Mouse (Mus musculus): ENCODE measurements around the gene Slc4a3. TPM values are rescaled to one million over a fixed set of nuclear protein-coding genes. Genes with fewer than 3 reads are reported as not detected.

Gene Slc4a3
- total and polyA plus RNA-seq, 3 experiments, result 90.4 to 381 (median 111) TPM

- peak; percentile 94 for DNase-seq
These were observed 24.6 kb upstream of the Slc4a3 start, which contains the start of gene Stk11ip for GRCm38 (mm10) chr1:75521321-75522031. Gene Stk11ip, plus strand, starts transcription at chr1:75521529.

GRCm38 (mm10) chr1:75524679-75525078, 21.4 kb upstream of the Slc4a3 start:
- DNase-seq, result no peak

DNA sequence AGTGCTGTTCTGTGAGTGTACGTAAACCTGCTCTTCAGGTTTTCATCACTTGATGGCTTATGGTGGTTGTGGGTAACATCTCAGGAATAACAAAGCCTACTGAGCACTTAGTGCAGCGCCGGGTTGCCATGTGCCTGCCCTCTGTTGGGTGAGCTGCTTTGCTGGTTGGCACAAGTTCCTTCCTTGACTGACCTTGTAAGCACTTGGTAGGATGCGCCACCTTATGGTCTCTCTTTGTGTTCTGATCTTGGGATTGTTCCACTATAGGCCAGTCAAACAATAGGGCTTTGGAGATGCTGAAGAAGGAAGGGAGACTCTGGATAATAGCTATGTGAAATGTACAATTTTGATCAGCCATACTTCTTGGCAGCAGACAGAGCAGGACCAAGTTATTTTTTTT, 15.5 kb upstream of the Slc4a3 start:
- DNase-seq, result no peak

DNA sequence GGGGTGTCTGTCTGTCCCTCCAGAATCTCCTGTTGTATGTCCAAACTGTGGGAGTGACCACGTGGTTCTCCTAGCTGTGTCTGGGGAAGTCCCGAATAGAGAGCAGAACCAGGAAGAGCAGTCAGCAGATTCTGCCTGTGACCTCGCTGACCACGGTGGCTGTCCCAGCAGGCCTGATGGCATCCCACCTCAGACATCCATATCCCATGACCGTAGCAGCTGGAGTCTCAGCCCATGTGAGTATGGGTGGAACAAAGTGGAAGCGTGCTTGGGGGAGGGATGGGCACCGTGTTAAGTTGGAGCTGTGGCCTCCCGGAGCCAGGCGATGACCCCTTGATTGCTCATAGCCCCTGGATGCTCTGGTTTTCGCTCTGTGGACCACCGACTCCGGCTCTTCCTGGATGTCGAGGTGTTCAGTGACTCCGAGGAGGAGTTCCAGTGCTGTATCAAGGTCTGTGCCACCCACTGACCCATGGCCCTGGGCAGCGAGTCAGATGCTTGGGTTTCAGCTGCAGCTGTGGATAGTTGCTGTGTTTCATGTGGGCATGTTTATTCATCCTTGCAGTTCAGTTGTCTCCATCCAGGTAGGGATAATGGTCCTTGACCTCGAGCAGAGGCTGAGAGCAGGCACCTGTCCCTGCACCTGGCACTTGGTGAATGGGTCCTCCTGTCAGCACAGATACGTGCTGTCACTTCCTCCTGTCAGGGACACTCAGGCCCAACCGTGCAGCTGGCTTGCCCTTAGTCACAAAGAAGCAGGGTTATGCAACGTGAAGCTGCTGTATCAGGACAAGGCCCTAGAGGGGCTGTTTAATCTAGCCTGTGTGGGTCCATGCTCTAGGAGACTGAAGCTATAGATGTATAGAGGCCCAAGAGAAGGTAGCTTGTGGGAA, 13.5 kb upstream of the Slc4a3 start:
- DNase-seq, result no peak

GRCm38 (mm10) chr1:75533325-75534252, 12.5 kb upstream of the Slc4a3 start:
- DNase-seq, result no peak

DNA sequence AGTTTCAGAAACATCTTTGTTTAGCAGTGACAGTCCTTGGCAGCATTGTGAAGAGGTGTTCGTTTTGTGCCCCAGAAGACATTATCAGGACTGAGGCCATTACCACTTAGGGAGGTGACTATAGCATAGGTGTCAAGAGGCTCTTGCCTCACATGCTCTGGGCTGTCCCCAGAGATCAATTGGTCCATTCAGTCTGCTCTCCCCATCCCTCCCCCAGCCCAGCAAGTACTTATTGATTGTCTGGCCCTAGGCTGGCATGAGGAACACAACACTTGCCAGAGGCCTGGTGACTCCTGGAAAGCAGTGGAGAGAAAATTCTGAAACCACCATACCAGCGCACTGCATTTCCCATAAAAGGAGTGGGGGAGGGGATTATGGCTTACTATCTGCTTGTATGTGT, 8.5 kb upstream of the Slc4a3 start:
- no peak for DNase-seq

- DNase-seq, result no peak
These were observed 7.4 kb upstream of the Slc4a3 start for GRCm38 (mm10) chr1:75538597-75539190.

DNA sequence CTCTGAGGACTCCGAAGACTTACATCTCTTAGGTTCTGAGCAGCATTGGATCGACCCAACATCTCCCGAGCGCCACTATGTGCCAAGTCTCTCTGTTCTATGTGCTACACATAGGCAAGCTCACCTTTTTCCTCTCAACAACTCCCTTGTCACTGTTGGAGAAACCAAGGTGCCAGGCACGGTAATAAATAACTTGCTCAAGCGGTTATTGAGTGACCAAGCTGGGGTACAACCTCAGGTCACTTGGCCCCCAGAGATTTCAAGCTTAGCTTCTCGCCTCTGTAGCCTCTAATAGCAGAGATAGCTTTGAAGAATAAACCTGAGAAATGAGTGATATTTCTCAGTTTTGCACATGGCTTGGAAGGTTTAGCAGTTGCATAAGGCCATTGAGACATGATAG, 4.6 kb upstream of the Slc4a3 start:
- no peak for DNase-seq

GRCm38 (mm10) chr1:75544351-75544750, 1.7 kb upstream of the Slc4a3 start:
- DNase-seq, result no peak

GRCm38 (mm10) chr1:75547351-75547750, 1.3 kb downstream of the Slc4a3 start:
- DNase-seq, result no peak

GRCm38 (mm10) chr1:75548083-75548482, 2.0 kb downstream of the Slc4a3 start:
- DNase-seq, result peak; percentile 39

- DNase-seq, result peak; percentile 70
These were observed 2.8 kb downstream of the Slc4a3 start for GRCm38 (mm10) chr1:75548871-75549270.

DNA sequence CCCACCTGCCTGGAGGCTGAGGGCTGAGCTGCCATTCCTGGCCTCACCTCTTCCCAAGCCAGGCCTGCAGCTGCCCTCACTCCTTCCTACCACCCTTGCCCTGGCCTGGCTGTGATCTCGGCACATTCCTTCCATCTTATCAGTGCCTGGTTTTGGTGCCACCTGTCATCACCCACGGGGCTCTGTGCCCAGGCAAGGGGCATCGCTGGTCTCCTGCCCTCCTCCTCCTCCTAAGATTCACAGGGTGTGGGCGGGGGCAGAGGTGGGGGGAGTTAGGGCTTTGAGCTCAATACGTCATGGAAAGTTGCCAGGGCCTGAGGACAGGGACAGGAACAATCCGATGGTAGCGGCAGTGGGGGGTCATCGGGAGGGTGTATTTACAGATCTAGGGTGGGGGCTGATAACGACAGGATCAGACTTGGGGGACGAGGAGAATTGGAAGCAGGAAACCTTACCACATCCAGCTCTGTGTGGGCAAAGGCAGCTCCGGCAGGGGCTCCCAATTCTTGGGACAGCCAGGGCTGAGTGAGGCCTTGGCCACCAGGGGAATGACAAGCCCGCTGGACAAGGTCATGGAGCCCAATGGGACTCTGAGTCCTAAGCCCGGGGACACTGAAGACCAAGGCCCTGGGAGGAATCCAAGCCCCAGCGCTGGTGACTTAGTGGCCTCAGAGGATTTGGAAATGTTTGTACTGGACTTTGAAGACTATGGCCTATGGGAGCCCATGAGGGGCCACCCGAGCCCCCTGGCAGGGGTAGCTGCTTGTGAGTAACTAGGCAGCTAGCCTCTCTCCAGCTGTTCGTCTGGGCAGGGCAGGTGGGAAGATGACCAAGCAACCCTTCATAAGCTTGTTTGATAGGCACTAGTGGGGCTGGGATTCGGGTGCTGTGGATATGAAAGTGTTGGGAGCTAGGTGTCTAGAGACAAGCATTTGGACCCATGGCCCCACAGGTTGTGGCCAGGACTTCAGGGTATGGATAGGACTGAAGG, 3.5 kb downstream of the Slc4a3 start:
- peak; percentile 93 for DNase-seq

GRCm38 (mm10) chr1:75550586-75550985, 4.5 kb downstream of the Slc4a3 start:
- DNase-seq, result no peak

- DNase-seq, result no peak
These were observed 9.6 kb downstream of the Slc4a3 start for GRCm38 (mm10) chr1:75555680-75556079.

DNA sequence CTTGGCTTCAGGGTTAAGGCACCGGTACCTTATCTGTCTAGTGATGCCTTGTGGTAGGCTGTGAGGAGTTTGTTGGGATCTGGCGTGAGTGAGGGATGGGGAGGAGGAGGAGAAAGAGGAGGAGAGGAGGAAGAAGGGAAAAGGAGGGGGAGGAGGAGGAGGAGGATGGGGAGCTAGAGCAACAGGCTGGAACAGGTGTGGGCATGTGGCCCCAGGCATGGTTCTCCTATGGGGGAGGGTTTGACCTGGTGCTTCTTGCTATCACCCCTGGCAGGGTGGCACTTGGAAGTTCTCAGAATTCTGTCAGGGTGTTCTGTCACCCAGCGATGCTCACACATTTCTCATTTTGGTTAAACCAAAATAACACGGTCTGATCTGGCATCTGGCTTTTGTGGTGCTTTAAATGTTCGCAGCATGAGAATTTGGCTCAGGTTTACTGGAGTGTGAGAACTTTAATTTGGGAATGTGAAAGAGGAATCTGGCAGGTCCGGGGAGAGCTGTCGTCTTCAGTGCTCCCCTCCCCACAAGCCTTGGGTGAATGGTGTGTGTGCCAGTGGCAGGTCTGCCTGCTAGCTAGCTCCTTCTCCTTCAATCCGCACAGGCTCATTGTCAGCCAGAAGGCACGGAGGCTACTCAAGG, 10.2 kb downstream of the Slc4a3 start:
- DNase-seq, result no peak

DNA sequence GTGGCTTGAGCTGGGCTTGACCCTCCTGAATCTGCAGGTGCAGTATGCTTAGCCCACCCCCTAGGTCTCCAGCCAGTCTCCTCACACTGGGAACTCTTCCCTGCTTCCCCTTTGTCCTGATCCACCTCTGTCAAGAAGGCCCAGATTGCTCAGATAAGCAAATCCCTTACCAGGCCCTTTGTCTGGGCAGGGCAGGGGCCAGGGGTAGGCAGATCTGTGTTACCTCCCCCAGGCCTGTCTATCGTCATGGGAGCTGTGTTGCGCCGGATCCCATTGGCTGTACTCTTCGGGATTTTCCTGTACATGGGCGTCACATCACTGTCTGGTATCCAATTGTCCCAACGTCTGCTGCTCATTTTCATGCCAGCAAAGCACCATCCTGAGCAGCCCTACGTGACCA, 11.0 kb downstream of the Slc4a3 start:
- DNase-seq, result no peak

DNA sequence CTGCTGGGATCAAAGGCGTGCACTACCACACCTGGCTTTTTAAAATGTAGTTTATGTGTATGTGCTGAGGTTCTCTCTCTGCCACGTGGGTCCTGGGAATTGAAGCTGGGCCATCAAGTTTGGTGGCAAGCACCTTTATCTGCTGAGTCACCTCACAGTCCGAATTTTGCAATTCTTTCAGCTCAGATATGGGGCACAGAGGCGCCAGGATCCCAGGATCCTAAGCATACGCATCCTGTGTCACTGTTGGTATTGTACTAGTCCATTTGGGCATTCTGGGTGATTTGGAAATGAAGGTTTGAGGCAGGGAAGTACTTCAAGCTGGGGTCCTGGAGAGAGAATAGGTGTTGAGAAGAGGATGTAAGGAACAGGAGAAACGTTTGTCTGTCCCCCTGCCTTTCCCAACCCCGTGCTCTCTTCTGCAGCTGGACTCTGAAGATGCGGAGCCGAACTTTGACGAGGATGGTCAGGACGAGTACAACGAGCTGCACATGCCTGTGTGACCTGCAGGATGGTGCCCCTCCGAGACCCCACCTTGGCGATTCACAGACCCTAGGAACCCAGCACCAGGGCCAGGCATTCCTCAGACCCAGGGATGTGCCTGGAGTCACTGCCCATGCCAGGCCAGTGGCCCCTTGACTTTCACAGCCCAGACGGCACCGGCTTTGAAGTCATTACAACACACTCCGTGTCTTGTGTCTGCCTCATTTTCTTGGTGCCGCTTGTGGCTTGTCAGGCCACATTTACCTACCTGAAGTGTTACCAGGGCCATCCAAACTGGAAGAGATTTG, 12.5 kb downstream of the Slc4a3 start:
- peak; percentile 68 for DNase-seq
